Mouse (Mus musculus) C2C12 (cell line): ENCODE measurements around the gene Palm2.

Experiments used
- CTCF ChIP-seq: IDR thresholded peaks from one replicate; pipeline ENCODE4 v1.5.1; 2011; ENCODE audit not compliant: control insufficient read depth, insufficient read depth, insufficient read length
- FOSL1 ChIP-seq: IDR thresholded peaks from one replicate; pipeline ENCODE4 v1.8.0; 2011; ENCODE audit warnings: mild to moderate bottlenecking, low read length; ENCODE audit not compliant: poor library complexity, insufficient read depth, severe bottlenecking
- MAX ChIP-seq: IDR thresholded peaks from one replicate; pipeline ENCODE4 v1.6.1; 2011; ENCODE audit warnings: mild to moderate bottlenecking, control low read depth
- MYOD1 ChIP-seq: IDR thresholded peaks from one replicate; pipeline ENCODE4 v1.6.1; 2011; ENCODE audit warnings: low read depth; ENCODE audit not compliant: control insufficient read depth, insufficient read length
- USF1 ChIP-seq: IDR thresholded peaks from one replicate; pipeline ENCODE4 v1.6.1; 2011; ENCODE audit warnings: low read depth, mild to moderate bottlenecking, control low read depth, moderate library complexity

DNA sequence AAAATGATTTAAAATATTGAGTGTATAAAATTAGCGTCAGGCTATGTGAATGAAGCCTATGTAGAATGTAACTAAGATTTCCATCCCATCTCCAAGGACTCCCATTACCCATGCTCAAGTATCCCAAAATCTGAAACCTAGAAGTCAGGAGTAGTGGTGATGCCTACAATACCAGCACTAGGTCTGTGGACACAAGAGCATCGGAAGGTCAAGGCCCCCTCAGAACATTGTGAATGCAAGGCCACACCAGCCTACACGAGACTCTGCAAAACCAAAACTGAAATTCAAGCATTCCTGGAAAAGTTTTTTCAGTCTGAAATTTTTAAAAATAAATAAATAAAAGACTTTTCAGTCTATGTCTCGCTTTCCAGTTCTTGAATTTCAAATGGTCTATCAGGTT is 238.5 kb downstream of the Palm2 start:
- TF ChIP-seq USF1 (no peak), MYOD1 (no peak), FOSL1 (no peak), CTCF (no peak), MAX (no peak)
